Mouse (Mus musculus) heart, postnatal 0 days (tissue): ENCODE results near the gene Trp63. TPM values are rescaled to one million over a fixed set of nuclear protein-coding genes. Genes with fewer than 3 reads are reported as not detected.

Experiments
- ATAC-seq: fragments of 200-750 bp; cut with Nextera tagmentation; 2 replicates; pipeline ENCODE4 v1.8.0; 2017; ENCODE audit warnings: low read depth, moderate number of reproducible peaks, moderate library complexity; ENCODE audit not compliant: insufficient read depth
- DNase-seq: peaks from one replicate; pipeline ENCODE4 v3.0.0-alpha.2; 2016; ENCODE audit warnings: low spot score
- H3K27ac ChIP-seq: fragments of 300-500 bp; sonication (generic); 2 replicates; pipeline ENCODE4 v1.5.1; 2014; ENCODE audit warnings: low read depth, mild to moderate bottlenecking
- H3K27me3 ChIP-seq: fragments of 300-500 bp; sonication (generic); 2 replicates; pipeline ENCODE4 v1.6.1; 2014; ENCODE audit warnings: low read length, mixed read lengths; ENCODE audit not compliant: control insufficient read depth, insufficient read depth
- H3K36me3 ChIP-seq: fragments of 300-500 bp; sonication (generic); replicated peaks from 2 replicates; pipeline ENCODE4 v1.6.1; 2014; ENCODE audit warnings: low read length, mixed read lengths; ENCODE audit not compliant: control insufficient read depth, insufficient read depth
- H3K4me1 ChIP-seq: fragments of 300-500 bp; sonication (generic); 2 replicates; pipeline ENCODE4 v1.6.1; 2014; ENCODE audit warnings: antibody characterized with exemption; ENCODE audit not compliant: control insufficient read depth, insufficient read depth
- H3K4me2 ChIP-seq: fragments of 300-500 bp; sonication (generic); 2 replicates; pipeline ENCODE4 v1.6.1; 2014; ENCODE audit warnings: low read depth, mild to moderate bottlenecking, low read length, moderate library complexity
- H3K4me3 ChIP-seq: fragments of 300-500 bp; sonication (generic); 2 replicates; pipeline ENCODE4 v1.5.1; 2014; ENCODE audit warnings: low read depth, low read length
- H3K9ac ChIP-seq: fragments of 300-500 bp; sonication (generic); replicated peaks from 2 replicates; pipeline ENCODE4 v1.6.1; 2014; ENCODE audit warnings: low read depth, low read length, mixed read lengths
- H3K9me3 ChIP-seq: fragments of 300-500 bp; sonication (generic); replicated peaks from 2 replicates; pipeline ENCODE4 v1.6.1; 2016; ENCODE audit warnings: low read length; ENCODE audit not compliant: control insufficient read depth
- CTCF ChIP-seq: IDR thresholded peaks from 2 replicates; pipeline ENCODE4 v1.5.1; 2016; ENCODE audit warnings: antibody characterized with exemption, control low read depth, low read depth
- EP300 ChIP-seq: IDR thresholded peaks from 2 replicates; pipeline ENCODE4 v1.6.1; 2016; ENCODE audit warnings: antibody characterized with exemption, low read depth
- WGBS: fragments of 180-500 bp; shearing (Covaris S2); extraction: QIAGEN DNeasy Blood & Tissue Kit; methylation state at CpG from one replicate; pipeline ENCODE4 v1.1.7; 2014; 5-methylcytosine and 5-hydroxymethylcytosine counted together
- polyA plus RNA-seq: library from polyadenylated mRNA; unstranded; fragments of >200 nt; fragmentation: Nextera tagmentation; extraction: Ambion mirVana; gene quantifications from 2 replicates; pipeline ENCODE4 v1.2.1, GENCODE M21; 2015
- total RNA-seq: library from RNA; depleted of rRNA; stranded (reverse); fragments of >200 nt; gene quantifications from 2 replicates; pipeline ENCODE4 v1.2.3, GENCODE M21; 2014; ENCODE audit warnings: low replicate concordance

The Trp63 gene
- total and polyA plus RNA-seq, 2 experiments from 2014 or later: 0.37 to 0.88 TPM

GRCm38 (mm10) chr16:25779964-25780363 is 96.4 kb downstream of the Trp63 start:
- DNase-seq (no peak), ATAC-seq (no peak)
- TF ChIP-seq CTCF (no peak), EP300 (no peak)
- H3K9ac ChIP-seq: no peak overlapping the region
- 55% methylated on average over 4 of the region's 4 CpGs for WGBS
- H3K27ac ChIP-seq: no peak overlapping the region
- no peaks in the 10 kb centered on the region for H3K27me3 ChIP-seq
- no peak overlapping the region for H3K4me2 ChIP-seq
- no peaks in the 10 kb centered on the region for H3K4me1 ChIP-seq
- no peak overlapping the region for H3K4me3 ChIP-seq
- no peaks in the 10 kb centered on the region for H3K36me3 ChIP-seq
- no peaks in the 10 kb centered on the region for H3K9me3 ChIP-seq

- DNase-seq (no peak), ATAC-seq (no peak)
- Histone ChIP-seq H3K9ac (no peak overlapping the region), H3K4me2 (no peak overlapping the region), H3K27me3 (no peaks in the 10 kb centered on the region), H3K9me3 (no peaks in the 10 kb centered on the region), H3K4me3 (no peak overlapping the region), H3K27ac (no peak overlapping the region), H3K4me1 (no peaks in the 10 kb centered on the region), H3K36me3 (no peaks in the 10 kb centered on the region)
- 78% methylated on average over 2 of the region's 2 CpGs for WGBS
- no peak for TF ChIP-seq CTCF
- TF ChIP-seq EP300: no peak
These were observed 100.7 kb downstream of the Trp63 start for GRCm38 (mm10) chr16:25784246-25784645.

- H3K4me1 ChIP-seq: no peaks in the 10 kb centered on the region
- no peak overlapping the region for H3K9ac ChIP-seq
- H3K4me2 ChIP-seq: no peak overlapping the region
- H3K27ac ChIP-seq: no peak overlapping the region
- TF ChIP-seq CTCF: no peak
- TF ChIP-seq EP300: no peak
- no peaks in the 10 kb centered on the region for H3K27me3 ChIP-seq
- 60% methylated on average over 5 of the region's 5 CpGs for WGBS
- H3K9me3 ChIP-seq: no peaks in the 10 kb centered on the region
- ATAC-seq (no peak), DNase-seq (no peak)
- H3K4me3 ChIP-seq: no peak overlapping the region
- no peaks in the 10 kb centered on the region for H3K36me3 ChIP-seq
These were observed 102.9 kb downstream of the Trp63 start for GRCm38 (mm10) chr16:25786457-25786856.

GRCm38 (mm10) chr16:25792640-25793266 is 109.2 kb downstream of the Trp63 start:
- no peaks in the 10 kb centered on the region for H3K36me3 ChIP-seq
- TF ChIP-seq CTCF: no peak
- no peak overlapping the region for H3K27ac ChIP-seq
- no peaks in the 10 kb centered on the region for H3K27me3 ChIP-seq
- H3K9ac ChIP-seq: no peak overlapping the region
- no peak overlapping the region for H3K4me3 ChIP-seq
- H3K9me3 ChIP-seq: no peaks in the 10 kb centered on the region
- H3K4me2 ChIP-seq: no peak overlapping the region
- no peaks in the 10 kb centered on the region for H3K4me1 ChIP-seq
- 62% methylated on average over 5 of the region's 5 CpGs for WGBS
- DNase-seq (no peak), ATAC-seq (no peak)

GRCm38 (mm10) chr16:25797732-25798294 is 114.2 kb downstream of the Trp63 start:
- no peaks in the 10 kb centered on the region for H3K27me3 ChIP-seq
- H3K36me3 ChIP-seq: no peaks in the 10 kb centered on the region
- WGBS: 62% methylated on average over 4 of the region's 4 CpGs
- no peak overlapping the region for H3K27ac ChIP-seq
- DNase-seq: no peak
- no peaks in the 10 kb centered on the region for H3K9me3 ChIP-seq
- no peak overlapping the region for H3K4me3 ChIP-seq
- TF ChIP-seq EP300 (no peak), CTCF (no peak)
- no peak overlapping the region for H3K9ac ChIP-seq
- no peak overlapping the region for H3K4me2 ChIP-seq
- no peak for ATAC-seq
- H3K4me1 ChIP-seq: no peaks in the 10 kb centered on the region

DNA sequence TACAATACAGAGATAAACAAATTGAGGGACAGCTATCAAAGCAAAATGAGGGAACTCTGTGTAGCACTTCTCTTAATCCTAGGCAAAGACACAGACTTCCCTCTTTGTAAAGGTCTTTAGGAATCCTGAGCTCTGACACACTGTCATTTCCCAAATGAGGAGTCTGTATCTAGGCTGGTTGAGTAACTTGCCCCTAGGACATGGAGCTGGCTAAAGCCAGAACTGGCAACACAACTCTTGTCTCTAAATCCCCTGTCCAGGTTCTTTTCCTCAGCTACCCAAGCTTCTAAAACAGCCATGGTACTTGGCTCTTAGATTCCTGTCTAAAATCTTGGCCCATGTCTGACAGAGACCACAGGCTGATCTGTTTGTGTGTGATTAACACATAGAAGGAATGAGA is 116.1 kb downstream of the Trp63 start:
- no peak overlapping the region for H3K27ac ChIP-seq
- no peaks in the 10 kb centered on the region for H3K27me3 ChIP-seq
- no peak overlapping the region for H3K4me3 ChIP-seq
- no peaks in the 10 kb centered on the region for H3K36me3 ChIP-seq
- no peak for ATAC-seq
- no peak overlapping the region for H3K9ac ChIP-seq
- DNase-seq: no peak
- no peaks in the 10 kb centered on the region for H3K4me1 ChIP-seq
- no peaks in the 10 kb centered on the region for H3K9me3 ChIP-seq
- TF ChIP-seq CTCF: no peak
- TF ChIP-seq EP300: no peak
- H3K4me2 ChIP-seq: no peak overlapping the region
